Mouse (Mus musculus) layer of hippocampus, adult 2 months (tissue): Measurements from ENCODE around the gene Magel2. TPM values are rescaled to one million over a fixed set of nuclear protein-coding genes. Genes with fewer than 3 reads are reported as not detected.

Source experiments
- DNase-seq, 2 experiments: peaks; one replicate each; pipeline ENCODE4 v3.0.0; 2022; ENCODE audit warnings: low spot score in 2 of 2
- H3K27ac ChIP-seq: fragments of 200-600 bp; 2 replicates; pipeline ENCODE4 v1.8.1; 2022
- H3K4me3 ChIP-seq: fragments of 200-600 bp; 2 replicates; pipeline ENCODE4 v1.8.1; 2022; ENCODE audit warnings: mild to moderate bottlenecking
- CTCF ChIP-seq: fragments of 200-600 bp; conservative IDR thresholded peaks from 2 replicates; pipeline ENCODE4 v1.8.1; 2022; ENCODE audit warnings: antibody characterized with exemption, mild to moderate bottlenecking, moderate library complexity
- total RNA-seq, 2 experiments: library from RNA; stranded (reverse); gene quantifications; 2 replicates each; pipeline ENCODE4 v1.2.3; 2021

Magel2 gene
- total RNA-seq, 2 experiments from 2014 or later = 1.2 to 1.3 TPM

- H3K4me3 ChIP-seq = no peak overlapping the region
- TF ChIP-seq CTCF = peak; percentile 77
- no peak for DNase-seq
- H3K27ac ChIP-seq = no peak overlapping the region
Observed at GRCm38 (mm10) chr7:62388291-62388690, 11.5 kb downstream of the Magel2 start.

- Histone ChIP-seq H3K4me3 (no peak overlapping the region), H3K27ac (no peak overlapping the region)
- no peak for TF ChIP-seq CTCF
- no peak for DNase-seq
Observed at GRCm38 (mm10) chr7:62392202-62392601, 15.4 kb downstream of the Magel2 start.

- Histone ChIP-seq H3K27ac (no peak overlapping the region), H3K4me3 (peak overlapping the region; percentile 53)
- peak; percentile 2 to 17 for DNase-seq
- TF ChIP-seq CTCF = no peak
Observed at GRCm38 (mm10) chr7:62406573-62407050, 29.8 kb downstream of the Magel2 start.

- DNase-seq = no peak
- Histone ChIP-seq H3K4me3 (no peak overlapping the region), H3K27ac (no peak overlapping the region)
- no peak for TF ChIP-seq CTCF
Observed at GRCm38 (mm10) chr7:62407803-62408202, 31.0 kb downstream of the Magel2 start.

GRCm38 (mm10) chr7:62415222-62415621, 38.4 kb downstream of the Magel2 start:
- no peak for DNase-seq
- TF ChIP-seq CTCF = no peak
- H3K4me3 ChIP-seq = no peak overlapping the region
- H3K27ac ChIP-seq = no peak overlapping the region

- no peak for TF ChIP-seq CTCF
- H3K27ac ChIP-seq = no peak overlapping the region
- DNase-seq = no peak
- H3K4me3 ChIP-seq = no peak overlapping the region
Observed at GRCm38 (mm10) chr7:62416173-62416572, 39.4 kb downstream of the Magel2 start.

GRCm38 (mm10) chr7:62418346-62418745, 41.5 kb downstream of the Magel2 start:
- H3K27ac ChIP-seq = no peak overlapping the region
- no peak overlapping the region for H3K4me3 ChIP-seq
- DNase-seq = no peak
- TF ChIP-seq CTCF = no peak

GRCm38 (mm10) chr7:62419105-62419492, 42.3 kb downstream of the Magel2 start:
- H3K4me3 ChIP-seq = peak overlapping the region; percentile 52
- TF ChIP-seq CTCF = no peak
- no peak for DNase-seq
- no peak overlapping the region for H3K27ac ChIP-seq

GRCm38 (mm10) chr7:62419493-62420360, 42.9 kb downstream of the Magel2 start, which contains the start of gene Mkrn3:
Gene Mkrn3, minus strand, starts transcription at chr7:62420139.
- peak; percentile 1 to 18 for DNase-seq
- H3K27ac ChIP-seq = peak within 1 kb of the TSS; percentile 46; the same call in 1 of the 2 replicates
- TF ChIP-seq CTCF = no peak
- H3K4me3 ChIP-seq = peak within 1 kb of the TSS; percentile 52

- TF ChIP-seq CTCF = no peak
- Histone ChIP-seq H3K4me3 (peak overlapping the region; percentile 52; the same call in 1 of the 2 replicates), H3K27ac (no peak overlapping the region)
Observed at GRCm38 (mm10) chr7:62420566-62420965, 43.8 kb downstream of the Magel2 start.

GRCm38 (mm10) chr7:62423210-62423609, 46.4 kb downstream of the Magel2 start:
- DNase-seq = no peak
- Histone ChIP-seq H3K4me3 (no peak overlapping the region), H3K27ac (no peak overlapping the region)
- TF ChIP-seq CTCF = no peak

More at GRCm38 (mm10) chr7:62420566-62420965, 43.8 kb downstream of the Magel2 start:
- DNase-seq = no peak

GRCm38 (mm10) chr7:62428337-62428736, 51.5 kb downstream of the Magel2 start:
- DNase-seq = peak in 1 of 2 experiments; percentile 27
- no peak overlapping the region for H3K27ac ChIP-seq
- no peak overlapping the region for H3K4me3 ChIP-seq
- TF ChIP-seq CTCF = peak; percentile 85

Other genes starting within 250 kb of the Magel2 start
- gene Ndn, start 30.4 kb upstream of the Magel2 start, total RNA-seq = 100 to 1,000 TPM; 121 to 134 TPM
- gene Mkrn3, start 43.1 kb downstream of the Magel2 start, total RNA-seq = under 1 TPM; 0.76 to 0.84 TPM
- under 1 TPM; 0.27 to 0.67 TPM for gene Peg12, start 87.5 kb downstream of the Magel2 start, total RNA-seq